Mouse (Mus musculus) CH12.LX (cell line): ENCODE results near the gene Gm21312. TPM values are rescaled to one million over a fixed set of nuclear protein-coding genes. Genes with fewer than 3 reads are reported as not detected.
"Not testable (repeated sequence)": the region's sequence is repeated elsewhere in the genome, so short reads cannot be mapped to it uniquely, and the experiment has no call there.

Experiments
- DNase-seq: peaks from one replicate; pipeline ENCODE4 v3.0.0-alpha.2; 2013; ENCODE audit errors: extremely low read depth
- H3K27ac ChIP-seq: 2 replicates; pipeline ENCODE4 v1.5.1; 2012; ENCODE audit warnings: low read depth, mild to moderate bottlenecking, control low read depth, moderate library complexity; ENCODE audit not compliant: insufficient read depth
- H3K27me3 ChIP-seq: replicated peaks from 2 replicates; pipeline ENCODE3; 2012; ENCODE audit warnings: inconsistent platforms
- H3K36me3 ChIP-seq, 2 experiments: replicated peaks in 1 of 2; 2 replicates each; pipeline versions ENCODE3 to v1.6.1; 2012; ENCODE audit warnings: inconsistent platforms in 1 of 2, low read length in 1 of 2, mild to moderate bottlenecking in 1 of 2, mixed read lengths in 1 of 2, moderate library complexity in 1 of 2; ENCODE audit not compliant: control insufficient read depth in 1 of 2, insufficient read depth in 1 of 2
- H3K4me1 ChIP-seq, 2 experiments: 2 replicates each; pipeline ENCODE4 v1.6.1; 2012; ENCODE audit warnings: inconsistent platforms in 1 of 2, moderate library complexity in 1 of 2; ENCODE audit not compliant: insufficient read depth in 2 of 2, control insufficient read depth in 1 of 2
- H3K4me2 ChIP-seq: 2 replicates; pipeline ENCODE4 v1.6.1; 2012; ENCODE audit warnings: low read depth, mild to moderate bottlenecking, control low read depth; ENCODE audit not compliant: poor library complexity, insufficient read depth, severe bottlenecking
- H3K4me3 ChIP-seq, 3 experiments: fragments of 150-350 bp in 1 of 3; sonication (generic) in 1 of 3; replicated peaks in 1 of 3; 2 replicates each; pipeline versions ENCODE3 to v1.5.1; 2011 to 2012; ENCODE audit warnings: low read depth in 2 of 3, low read length in 2 of 3, mild to moderate bottlenecking in 2 of 3, moderate library complexity in 2 of 3, control low read depth in 1 of 3, improper control_type of control experiment in 1 of 3, inconsistent platforms in 1 of 3, mixed read lengths in 1 of 3; ENCODE audit not compliant: poor library complexity in 1 of 3
- H3K79me2 ChIP-seq: replicated peaks from 2 replicates; pipeline ENCODE4 v1.6.1; 2012; ENCODE audit warnings: mild to moderate bottlenecking, moderate library complexity; ENCODE audit not compliant: control insufficient read depth, poor library complexity, insufficient read depth, severe bottlenecking; ENCODE audit errors: extremely low read depth
- H3K9ac ChIP-seq: 2 replicates; pipeline ENCODE4 v1.6.1; 2012; ENCODE audit warnings: low read depth, mild to moderate bottlenecking, control low read depth, moderate library complexity; ENCODE audit not compliant: insufficient read depth
- H3K9me3 ChIP-seq: replicated peaks from 2 replicates; pipeline ENCODE3; 2012; ENCODE audit warnings: low read length, inconsistent platforms, mixed read lengths
- CHD2 ChIP-seq: IDR thresholded peaks from 2 replicates; pipeline ENCODE4 v1.6.1; 2011; ENCODE audit warnings: low read length, improper control_type of control experiment
- E2F4 ChIP-seq: IDR thresholded peaks from 2 replicates; pipeline ENCODE4 v1.6.1; 2011; ENCODE audit warnings: low read depth, low read length, improper control_type of control experiment; ENCODE audit not compliant: insufficient replicate concordance
- ELF1 ChIP-seq: IDR thresholded peaks from 2 replicates; pipeline ENCODE4 v1.6.1; 2014; ENCODE audit warnings: low read depth, mild to moderate bottlenecking, inconsistent platforms, low read length, improper control_type of control experiment
- JUN ChIP-seq: IDR thresholded peaks from 2 replicates; pipeline ENCODE4 v1.6.1; 2011; ENCODE audit warnings: low read depth, mild to moderate bottlenecking, low read length, improper control_type of control experiment, moderate library complexity; ENCODE audit not compliant: insufficient read depth
- KAT2A ChIP-seq: IDR thresholded peaks from 2 replicates; pipeline ENCODE4 v1.6.1; 2012; ENCODE audit warnings: low read length, improper control_type of control experiment, inconsistent platforms; ENCODE audit not compliant: insufficient replicate concordance
- MEF2A ChIP-seq: IDR thresholded peaks from 2 replicates; pipeline ENCODE4 v1.6.1; 2014; ENCODE audit warnings: low read depth, mild to moderate bottlenecking, inconsistent platforms, low read length, improper control_type of control experiment, borderline replicate concordance
- POLR2A ChIP-seq: IDR thresholded peaks from 2 replicates; pipeline ENCODE4 v1.6.1; 2011; ENCODE audit warnings: low read depth, mild to moderate bottlenecking, improper control_type of control experiment, low read length
- POLR2AphosphoS2 ChIP-seq: IDR thresholded peaks from 2 replicates; pipeline ENCODE4 v1.6.1; 2011; ENCODE audit warnings: low read depth, low read length, improper control_type of control experiment
- RAD21 ChIP-seq: IDR thresholded peaks from 2 replicates; pipeline ENCODE4 v1.6.1; 2011; ENCODE audit warnings: low read depth, mild to moderate bottlenecking, low read length, improper control_type of control experiment, moderate library complexity
- ZNF384 ChIP-seq: IDR thresholded peaks from 2 replicates; pipeline ENCODE4 v1.6.1; 2012; ENCODE audit warnings: low read depth, low read length, improper control_type of control experiment, inconsistent platforms
- dilution Hi-C: fragments of 300-500 bp; cut with MboI; formaldehyde crosslinking; loops from 2 replicates; pipeline ENCODE4 v1.14.3; 2020; ENCODE audit warnings: low sequenced_read_pairs; ENCODE audit not compliant: extremely low pct_unique_long_range_greater_than_20kb, extremely low pct_ligation_motif_present
- in situ Hi-C: fragments of 300-500 bp; cut with MboI; formaldehyde crosslinking; loops from 3 replicates; pipeline ENCODE4 v1.14.3; 2019; ENCODE audit warnings: low sequenced_read_pairs, low pct_ligation_motif_present, low pct_unique_long_range_greater_than_20kb, mixed read lengths
- polyA plus RNA-seq: library from polyadenylated mRNA; unstranded; fragments of >175 nt; gene quantifications from 2 replicates; pipeline ENCODE4 v1.2.1, GENCODE M21; 2012; ENCODE audit warnings: low read depth; ENCODE audit not compliant: insufficient read length
- total RNA-seq, 2 experiments: library from RNA; depleted of rRNA; stranded (reverse); fragments of 300-350 nt in 1 of 2; fragments of >200 nt in 1 of 2; gene quantifications; 2 replicates each; pipeline ENCODE4 v1.2.3; 2012 to 2014

Gene Gm21312
- total and polyA plus RNA-seq, 3 experiments: not detected

DNA sequence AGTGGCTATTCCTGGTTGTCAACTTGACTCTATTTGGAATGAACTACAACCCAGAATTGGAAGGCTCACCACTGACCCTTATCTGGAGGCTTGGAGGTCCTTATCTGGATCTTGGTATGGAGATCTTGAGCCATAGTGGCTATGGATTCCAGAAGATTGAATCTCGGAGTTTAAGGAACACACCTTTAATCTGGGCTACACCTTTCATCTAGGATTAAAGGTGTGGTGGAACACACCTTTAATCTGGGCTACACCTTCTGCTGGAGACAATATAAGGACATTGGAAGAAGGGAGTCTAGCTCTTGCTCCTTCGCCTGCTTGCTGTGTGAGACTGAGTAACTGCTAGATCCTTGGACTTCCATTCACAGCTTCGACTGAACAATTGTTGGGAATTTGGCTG is 16.9 kb downstream of the Gm21312 start, which contains the start of gene Gm4340:
Gm4340 (plus strand) TSS at position 301 of the 400 bp plus-strand sequence.
- H3K27me3 ChIP-seq, H3K36me3 ChIP-seq, DNase-seq, H3K4me2 ChIP-seq, dilution Hi-C loops, H3K4me1 ChIP-seq, H3K9me3 ChIP-seq, H3K27ac ChIP-seq, H3K9ac ChIP-seq, H3K4me3 ChIP-seq, H3K79me2 ChIP-seq, in situ Hi-C loops: not testable (repeated sequence)

DNA sequence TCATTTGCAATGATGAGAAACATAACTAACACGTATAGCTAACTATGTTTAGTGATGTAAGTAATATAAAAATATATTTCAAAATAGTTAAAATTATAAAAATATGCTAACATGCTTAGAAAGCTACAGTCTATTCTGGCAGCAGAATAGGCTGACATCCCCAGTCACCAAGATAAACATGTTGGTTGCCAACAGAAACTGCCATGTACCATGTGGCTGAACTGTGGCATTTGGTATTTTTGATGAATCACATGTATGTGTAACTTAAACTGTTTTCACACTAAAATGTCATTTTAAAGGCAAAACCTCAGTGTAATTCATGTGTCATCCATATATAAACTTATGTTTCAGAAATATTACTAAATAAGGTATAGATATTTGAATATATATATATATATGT is 32.8 kb downstream of the Gm21312 start:
- no peaks in the 10 kb centered on the region for H3K79me2 ChIP-seq
- no peak overlapping the region for H3K4me2 ChIP-seq
- no peak for DNase-seq
- no peak for TF ChIP-seq POLR2AphosphoS2
- no peak overlapping the region for H3K9ac ChIP-seq
- no peak overlapping the region for H3K4me3 ChIP-seq
- H3K9me3 ChIP-seq: peaks cover 37% of the 10 kb centered on the region
- no peaks in the 10 kb centered on the region for H3K27me3 ChIP-seq
- H3K27ac ChIP-seq: no peak overlapping the region
- in situ Hi-C loops: no loop called here
- dilution Hi-C loops: no loop called here
- H3K36me3 ChIP-seq: no peaks in the 10 kb centered on the region
- no peaks in the 10 kb centered on the region for H3K4me1 ChIP-seq

DNA sequence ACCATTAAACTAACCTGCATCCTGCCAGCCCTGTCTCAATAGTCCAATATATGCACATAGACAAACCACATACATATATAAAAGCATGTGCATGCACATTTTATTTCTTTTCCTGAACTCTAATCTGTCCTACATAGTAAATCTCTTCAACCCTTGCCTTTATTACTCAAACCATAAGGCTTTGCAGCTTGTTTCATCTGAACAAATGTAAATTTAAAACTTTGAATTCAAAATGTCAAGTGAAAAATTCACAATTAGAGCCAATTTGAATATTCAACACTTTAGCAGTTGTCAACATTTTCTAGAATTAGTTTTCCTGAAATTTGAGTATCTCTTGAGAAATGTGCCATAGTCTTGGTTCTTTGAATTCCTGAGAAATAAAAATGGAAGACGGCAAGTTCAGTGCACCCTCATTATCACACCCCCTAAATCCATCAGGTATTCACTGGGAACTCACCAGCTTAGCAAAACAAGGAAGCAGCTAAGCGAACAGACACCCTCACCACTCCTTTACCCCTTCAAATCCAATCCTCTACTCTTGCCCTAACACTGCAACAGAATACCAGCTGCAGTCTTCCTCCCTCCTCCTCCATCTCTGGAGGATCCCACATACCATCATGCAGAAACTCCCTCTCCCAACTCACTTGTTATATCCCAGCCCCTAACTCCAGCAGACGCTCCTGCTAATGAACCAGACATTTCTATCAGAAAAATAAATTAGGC is 33.6 kb downstream of the Gm21312 start:
- in situ Hi-C loops (no loop called here), dilution Hi-C loops (no loop called here)
- DNase-seq: no peak
- Histone ChIP-seq H3K9me3 (peaks cover 40% of the 10 kb centered on the region), H3K4me3 (no peak overlapping the region), H3K4me2 (no peak overlapping the region), H3K79me2 (no peaks in the 10 kb centered on the region), H3K36me3 (no peaks in the 10 kb centered on the region), H3K27ac (no peak overlapping the region), H3K27me3 (no peaks in the 10 kb centered on the region), H3K9ac (no peak overlapping the region), H3K4me1 (no peaks in the 10 kb centered on the region)
- TF ChIP-seq JUN: no peak
- TF ChIP-seq KAT2A: no peak
- no peak for TF ChIP-seq MEF2A
- no peak for TF ChIP-seq CHD2
- TF ChIP-seq ELF1: no peak
- no peak for TF ChIP-seq RAD21
- TF ChIP-seq E2F4: no peak
- TF ChIP-seq POLR2AphosphoS2: no peak
- no peak for TF ChIP-seq POLR2A
- TF ChIP-seq ZNF384: no peak
